Mouse (Mus musculus): ENCODE results near the gene Grin2c. TPM values are rescaled to one million over a fixed set of nuclear protein-coding genes. Genes with fewer than 3 reads are reported as not detected.
A peak's percentile ranks its signal among the peaks of the same experiment; 100 is the strongest.

Grin2c gene
- polyA plus RNA-seq, 1 experiment from 2014 or later = 0.04 TPM

GRCm38 (mm10) chr11:115243783-115244182, 23.3 kb downstream of the Grin2c start:
- Histone ChIP-seq H3K9me3 (ENCODE audit: low read length) (no peaks in the 10 kb centered on the region), H3K4me2 (ENCODE audit: low read depth, low read length) (no peak overlapping the region), H3K4me3 (ENCODE audit: low read depth, low read length) (no peak overlapping the region), H3K9ac (replicated peaks) (no peak overlapping the region), H3K27me3 (ENCODE audit: insufficient read depth, low read length) (peaks cover 17% of the 10 kb centered on the region), H3K36me3 (replicated peaks; ENCODE audit: insufficient read depth, low read length) (peaks cover 8% of the 10 kb centered on the region; the same call in 1 of the 2 replicates), H3K27ac (ENCODE audit: low read depth) (peak overlapping the region; percentile 72), H3K4me1 (ENCODE audit: insufficient read depth) (peaks cover 15% of the 10 kb centered on the region)
- WGBS (ENCODE audit: insufficient replicate concordance) = 68% methylated on average over 12 of the region's 12 CpGs
- no peak for TF ChIP-seq CTCF (IDR thresholded peaks at IDR 0.05; ENCODE audit: low read depth)
- no peak for TF ChIP-seq EP300 (IDR thresholded peaks at IDR 0.05; ENCODE audit: low read depth)
- ATAC-seq = peak; percentile 78
- peak; percentile 47 for DNase-seq

- DNase-seq (no peak), ATAC-seq (no peak)
- Histone ChIP-seq H3K4me3 (ENCODE audit: low read depth, low read length) (no peak overlapping the region), H3K9ac (replicated peaks) (no peak overlapping the region), H3K36me3 (replicated peaks; ENCODE audit: insufficient read depth, low read length) (peaks cover 8% of the 10 kb centered on the region; the same call in 1 of the 2 replicates), H3K27ac (ENCODE audit: low read depth) (no peak overlapping the region), H3K9me3 (ENCODE audit: low read length) (no peaks in the 10 kb centered on the region), H3K4me1 (ENCODE audit: insufficient read depth) (peaks cover 15% of the 10 kb centered on the region), H3K4me2 (ENCODE audit: low read depth, low read length) (no peak overlapping the region), H3K27me3 (ENCODE audit: insufficient read depth, low read length) (peaks cover 6% of the 10 kb centered on the region)
- 73% methylated on average over 3 of the region's 3 CpGs for WGBS (ENCODE audit: insufficient replicate concordance)
- no peak for TF ChIP-seq CTCF (IDR thresholded peaks at IDR 0.05; ENCODE audit: low read depth)
- no peak for TF ChIP-seq EP300 (IDR thresholded peaks at IDR 0.05; ENCODE audit: low read depth)
Measured at GRCm38 (mm10) chr11:115242746-115243145, 24.3 kb downstream of the Grin2c start.

DNA sequence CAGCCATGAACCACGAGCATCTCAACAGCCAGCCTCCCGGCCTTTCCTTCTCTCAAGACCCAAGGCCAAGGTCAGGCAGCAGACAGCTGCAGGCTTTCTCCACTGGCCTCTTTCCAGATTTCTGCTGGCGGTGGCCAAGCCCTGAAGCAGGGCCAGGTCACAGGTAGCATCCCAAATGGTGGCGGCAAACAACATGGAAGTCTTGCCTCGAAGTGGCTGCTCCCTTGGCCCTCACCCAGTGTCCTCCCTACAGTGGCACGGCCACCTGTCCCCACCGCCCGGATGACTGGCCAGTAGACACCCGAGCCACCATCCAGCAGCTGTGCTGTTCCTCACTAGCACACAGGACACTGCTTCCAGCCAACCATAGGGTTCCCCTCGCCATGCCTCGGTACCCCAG, 25.6 kb downstream of the Grin2c start:
- Histone ChIP-seq H3K4me1 (ENCODE audit: insufficient read depth) (peaks cover 15% of the 10 kb centered on the region), H3K27me3 (ENCODE audit: insufficient read depth, low read length) (0 out of 2 replicates have a peak, but pooled peaks cover under 1% of the 10 kb centered on the region), H3K4me2 (ENCODE audit: low read depth, low read length) (no peak overlapping the region), H3K9ac (replicated peaks) (no peak overlapping the region), H3K4me3 (ENCODE audit: low read depth, low read length) (no peak overlapping the region), H3K9me3 (ENCODE audit: low read length) (no peaks in the 10 kb centered on the region), H3K36me3 (replicated peaks; ENCODE audit: insufficient read depth, low read length) (peaks cover 10% of the 10 kb centered on the region), H3K27ac (ENCODE audit: low read depth) (no peak overlapping the region)
- ATAC-seq (no peak), DNase-seq (no peak)
- no peak for TF ChIP-seq EP300 (IDR thresholded peaks at IDR 0.05; ENCODE audit: low read depth)
- no peak for TF ChIP-seq CTCF (IDR thresholded peaks at IDR 0.05; ENCODE audit: low read depth)
- whole genome bisulfite sequencing (ENCODE audit: insufficient replicate concordance) = 73% methylated on average over 11 of the region's 11 CpGs

GRCm38 (mm10) chr11:115236570-115236969, 30.5 kb downstream of the Grin2c start:
- ATAC-seq = no peak
- H3K9ac ChIP-seq (replicated peaks) = no peak overlapping the region
- TF ChIP-seq CTCF (IDR thresholded peaks at IDR 0.05; ENCODE audit: low read depth) (no peak), EP300 (IDR thresholded peaks at IDR 0.05; ENCODE audit: low read depth) (no peak)
- no peaks in the 10 kb centered on the region for H3K27me3 ChIP-seq (ENCODE audit: insufficient read depth, low read length)
- no peak for DNase-seq
- H3K36me3 ChIP-seq (replicated peaks; ENCODE audit: insufficient read depth, low read length) = peaks cover 7% of the 10 kb centered on the region
- H3K4me1 ChIP-seq (ENCODE audit: insufficient read depth) = peaks cover 6% of the 10 kb centered on the region
- 56% methylated on average over 5 of the region's 5 CpGs for WGBS (ENCODE audit: insufficient replicate concordance)
- no peak overlapping the region for H3K4me2 ChIP-seq (ENCODE audit: low read depth, low read length)
- H3K9me3 ChIP-seq (ENCODE audit: low read length) = no peaks in the 10 kb centered on the region
- no peak overlapping the region for H3K27ac ChIP-seq (ENCODE audit: low read depth)
- no peak overlapping the region for H3K4me3 ChIP-seq (ENCODE audit: low read depth, low read length)

DNA sequence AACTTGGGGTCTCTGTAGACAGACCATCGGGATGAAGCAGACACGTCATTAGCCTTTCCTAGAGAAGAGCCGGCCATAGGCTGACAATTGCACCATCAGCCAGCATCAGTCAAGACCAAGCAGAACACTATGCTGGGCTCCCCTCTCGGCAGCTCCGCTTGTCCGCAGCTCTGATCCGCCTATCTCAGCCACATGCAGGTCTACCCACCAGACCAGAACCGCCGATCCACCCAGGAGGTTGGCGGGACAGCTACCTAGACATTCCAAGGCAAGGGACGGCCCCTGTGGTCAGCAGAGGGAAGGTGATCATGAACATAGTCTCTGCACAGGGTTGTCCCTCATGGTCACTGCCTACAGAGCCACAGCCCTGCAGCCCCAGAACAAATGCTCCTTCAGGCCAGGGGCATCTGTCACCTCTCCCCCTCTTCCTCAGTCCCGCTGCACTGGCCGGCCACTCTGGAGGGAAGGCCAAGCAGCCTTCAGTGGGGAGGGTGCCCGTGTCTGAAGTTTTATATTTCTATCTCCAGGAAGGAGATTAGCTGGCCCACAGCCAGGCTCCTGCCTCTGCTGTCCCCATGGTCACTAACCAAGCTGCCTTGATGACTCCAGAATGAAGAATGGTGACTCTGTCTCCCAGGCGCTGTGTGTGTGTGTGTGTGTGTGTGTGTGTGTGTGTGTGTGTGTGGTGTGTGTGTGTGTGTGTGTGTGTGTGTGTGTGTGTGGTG, 32.6 kb downstream of the Grin2c start:
- H3K36me3 ChIP-seq (replicated peaks; ENCODE audit: insufficient read depth, low read length) = peaks cover 7% of the 10 kb centered on the region
- H3K9ac ChIP-seq (replicated peaks) = no peak overlapping the region
- H3K4me2 ChIP-seq (ENCODE audit: low read depth, low read length) = no peak overlapping the region
- no peaks in the 10 kb centered on the region for H3K27me3 ChIP-seq (ENCODE audit: insufficient read depth, low read length)
- ATAC-seq = no peak
- H3K27ac ChIP-seq (ENCODE audit: low read depth) = no peak overlapping the region
- no peak for DNase-seq
- H3K4me3 ChIP-seq (ENCODE audit: low read depth, low read length) = no peak overlapping the region
- TF ChIP-seq CTCF (IDR thresholded peaks at IDR 0.05; ENCODE audit: low read depth) = no peak
- TF ChIP-seq EP300 (IDR thresholded peaks at IDR 0.05; ENCODE audit: low read depth) = no peak
- H3K4me1 ChIP-seq (ENCODE audit: insufficient read depth) = peaks cover 14% of the 10 kb centered on the region
- no peaks in the 10 kb centered on the region for H3K9me3 ChIP-seq (ENCODE audit: low read length)
- 80% methylated on average over 15 of the region's 15 CpGs for WGBS (ENCODE audit: insufficient replicate concordance)

GRCm38 (mm10) chr11:115233526-115234290, 33.3 kb downstream of the Grin2c start:
- TF ChIP-seq EP300 (IDR thresholded peaks at IDR 0.05; ENCODE audit: low read depth) = no peak
- TF ChIP-seq CTCF (IDR thresholded peaks at IDR 0.05; ENCODE audit: low read depth) = peak; percentile 50
- H3K27ac ChIP-seq (ENCODE audit: low read depth) = no peak overlapping the region
- ATAC-seq (peak; percentile 27; the same call in 1 of the 2 replicates), DNase-seq (no peak)
- 79% methylated on average over 20 of the region's 20 CpGs for WGBS (ENCODE audit: insufficient replicate concordance)
- no peak overlapping the region for H3K4me3 ChIP-seq (ENCODE audit: low read depth, low read length)
- H3K9ac ChIP-seq (replicated peaks) = no peak overlapping the region
- peaks cover 7% of the 10 kb centered on the region for H3K36me3 ChIP-seq (replicated peaks; ENCODE audit: insufficient read depth, low read length)
- no peaks in the 10 kb centered on the region for H3K27me3 ChIP-seq (ENCODE audit: insufficient read depth, low read length)
- H3K9me3 ChIP-seq (ENCODE audit: low read length) = no peaks in the 10 kb centered on the region
- H3K4me1 ChIP-seq (ENCODE audit: insufficient read depth) = peaks cover 14% of the 10 kb centered on the region
- no peak overlapping the region for H3K4me2 ChIP-seq (ENCODE audit: low read depth, low read length)

All from liver, postnatal 0 days (tissue).